Mouse (Mus musculus) forebrain, embryonic 16.5 days (tissue): ENCODE measurements at regions not wholly inside any gene's neighbourhood (a gene's known extent, or its start where the extent isn't known, plus 50 kb on each side); places are given as distances from the start of the nearest gene placed in this dataset.

ENCODE experiments used
- ATAC-seq: fragments of 200-750 bp; cut with Nextera tagmentation; 2 replicates; pipeline ENCODE4 v1.8.0; 2017; ENCODE audit warnings: mild to moderate bottlenecking, moderate library complexity
- H3K27ac ChIP-seq: fragments of 300-500 bp; sonication (generic); 2 replicates; pipeline ENCODE4 v1.5.1; 2014; ENCODE audit warnings: low read length, control low read depth
- H3K27me3 ChIP-seq: fragments of 300-500 bp; sonication (generic); replicated peaks from 2 replicates; pipeline ENCODE4 v1.6.1; 2014; ENCODE audit warnings: low read length; ENCODE audit not compliant: control insufficient read depth, insufficient read depth
- H3K36me3 ChIP-seq: fragments of 300-500 bp; sonication (generic); 2 replicates; pipeline ENCODE4 v1.6.1; 2014; ENCODE audit not compliant: control insufficient read depth, insufficient read depth
- H3K4me1 ChIP-seq: fragments of 300-500 bp; sonication (generic); replicated peaks from 2 replicates; pipeline ENCODE4 v1.6.1; 2014; ENCODE audit warnings: low read length; ENCODE audit not compliant: control insufficient read depth, insufficient read depth
- H3K4me2 ChIP-seq: fragments of 300-500 bp; sonication (generic); 2 replicates; pipeline ENCODE4 v1.6.1; 2014; ENCODE audit warnings: mild to moderate bottlenecking, low read length, control low read depth
- H3K4me3 ChIP-seq: fragments of 300-500 bp; sonication (generic); replicated peaks from 2 replicates; pipeline ENCODE4 v1.5.1; 2014; ENCODE audit warnings: mild to moderate bottlenecking, low read length, control low read depth
- H3K9ac ChIP-seq: fragments of 300-500 bp; sonication (generic); replicated peaks from 2 replicates; pipeline ENCODE4 v1.6.1; 2014; ENCODE audit warnings: low read depth, low read length, control low read depth
- H3K9me3 ChIP-seq: fragments of 300-500 bp; sonication (generic); 2 replicates; pipeline ENCODE4 v1.6.1; 2016; ENCODE audit warnings: low read length; ENCODE audit not compliant: control insufficient read depth
- WGBS: fragments of 180-500 bp; shearing (Covaris S2); extraction: QIAGEN DNeasy Blood & Tissue Kit; methylation state at CpG from one replicate; pipeline ENCODE4 v1.1.7; 2014; 5-methylcytosine and 5-hydroxymethylcytosine counted together

- Histone ChIP-seq H3K9me3 (no peaks in the 10 kb centered on the region), H3K9ac (no peak overlapping the region), H3K27ac (no peak overlapping the region), H3K27me3 (0 out of 2 replicates have a peak, but pooled peaks cover 5% of the 10 kb centered on the region), H3K4me3 (no peak overlapping the region), H3K36me3 (no peaks in the 10 kb centered on the region), H3K4me2 (no peak overlapping the region), H3K4me1 (0 out of 2 replicates have a peak, but pooled peaks cover 3% of the 10 kb centered on the region)
- WGBS, result 7% methylated on average over 5 of the region's 5 CpGs
- peak; percentile 56 for ATAC-seq
Observed at GRCm38 (mm10) chr6:138754955-138755303, 96.6 kb upstream of the Igbp1b start.

GRCm38 (mm10) chr6:138754302-138754954 is 96.1 kb upstream of the Igbp1b start:
- Histone ChIP-seq H3K36me3 (no peaks in the 10 kb centered on the region), H3K27ac (no peak overlapping the region), H3K27me3 (0 out of 2 replicates have a peak, but pooled peaks cover 5% of the 10 kb centered on the region), H3K9me3 (no peaks in the 10 kb centered on the region), H3K9ac (no peak overlapping the region), H3K4me2 (no peak overlapping the region), H3K4me3 (no peak overlapping the region), H3K4me1 (0 out of 2 replicates have a peak, but pooled peaks cover 3% of the 10 kb centered on the region)
- WGBS, result 10% methylated on average over 2 of the region's 2 CpGs
- peak; percentile 92 for ATAC-seq

- no peak for ATAC-seq
Observed at GRCm38 (mm10) chr6:138717698-138718097, 59.4 kb upstream of the Igbp1b start.

More at GRCm38 (mm10) chr6:138717698-138718097, 59.4 kb upstream of the Igbp1b start:
- H3K27me3 ChIP-seq, result no peaks in the 10 kb centered on the region
- no peak overlapping the region for H3K4me3 ChIP-seq
- no peak overlapping the region for H3K4me2 ChIP-seq
- no peak overlapping the region for H3K9ac ChIP-seq
- H3K36me3 ChIP-seq, result no peaks in the 10 kb centered on the region
- no peak overlapping the region for H3K27ac ChIP-seq
- H3K4me1 ChIP-seq, result no peaks in the 10 kb centered on the region
- H3K9me3 ChIP-seq, result no peaks in the 10 kb centered on the region
